Mouse (Mus musculus): ENCODE data around the gene Vmn1r212.

GRCm38 (mm10) chr13:22879257-22879656, 4.7 kb downstream of the Vmn1r212 start:
- TF ChIP-seq CTCF (IDR thresholded peaks at IDR 0.05; ENCODE audit: low read depth) (peak; percentile 12; the same call in 1 of the 2 replicates), EP300 (IDR thresholded peaks at IDR 0.05; ENCODE audit: low read depth) (no peak)

Measured in liver, embryonic 14.5 days (tissue).